Mouse (Mus musculus) limb, embryonic 14.5 days (tissue): ENCODE measurements around the gene Tnf. TPM values are rescaled to one million over a fixed set of nuclear protein-coding genes. Genes with fewer than 3 reads are reported as not detected.

Experiments
- ATAC-seq: fragments of 200-750 bp; cut with Nextera tagmentation; 2 replicates; pipeline ENCODE4 v1.8.0; 2017; ENCODE audit warnings: low read depth, moderate number of reproducible peaks, moderate TSS enrichment; ENCODE audit not compliant: low FRiP score
- DNase-seq: peaks from one replicate; pipeline ENCODE4 v3.0.0-alpha.2; 2015; ENCODE audit warnings: low spot score
- H3K27ac ChIP-seq: fragments of 300-500 bp; sonication (generic); replicated peaks from 2 replicates; pipeline ENCODE4 v1.5.1; 2014; ENCODE audit warnings: low read depth, mild to moderate bottlenecking, low read length, moderate library complexity, mixed read lengths
- H3K27me3 ChIP-seq: fragments of 300-500 bp; sonication (generic); 2 replicates; pipeline ENCODE4 v1.6.1; 2014; ENCODE audit warnings: low read length, mixed read lengths; ENCODE audit not compliant: control insufficient read depth, insufficient read depth
- H3K36me3 ChIP-seq: fragments of 300-500 bp; sonication (generic); 2 replicates; pipeline ENCODE4 v1.6.1; 2014; ENCODE audit warnings: mild to moderate bottlenecking, low read length, moderate library complexity, mixed read lengths; ENCODE audit not compliant: control insufficient read depth, insufficient read depth
- H3K4me1 ChIP-seq: fragments of 300-500 bp; sonication (generic); 2 replicates; pipeline ENCODE4 v1.6.1; 2014; ENCODE audit warnings: antibody characterized with exemption, low read length, mixed read lengths; ENCODE audit not compliant: control insufficient read depth, insufficient read depth
- H3K4me2 ChIP-seq: fragments of 300-500 bp; sonication (generic); replicated peaks from 2 replicates; pipeline ENCODE4 v1.6.1; 2014; ENCODE audit warnings: low read depth, mild to moderate bottlenecking, low read length, moderate library complexity; ENCODE audit not compliant: severe bottlenecking
- H3K4me3 ChIP-seq: fragments of 300-500 bp; sonication (generic); replicated peaks from 2 replicates; pipeline ENCODE4 v1.5.1; 2014; ENCODE audit warnings: low read length
- H3K9ac ChIP-seq: fragments of 300-500 bp; sonication (generic); 2 replicates; pipeline ENCODE4 v1.6.1; 2014; ENCODE audit warnings: mild to moderate bottlenecking, low read depth, low read length, moderate library complexity; ENCODE audit not compliant: severe bottlenecking
- H3K9me3 ChIP-seq: fragments of 300-500 bp; sonication (generic); 2 replicates; pipeline ENCODE4 v1.6.1; 2016; ENCODE audit warnings: low read length; ENCODE audit not compliant: control insufficient read depth
- POLR2A ChIP-seq: fragments of 200-500 bp; IDR thresholded peaks from 2 replicates; pipeline ENCODE4 v1.8.0; 2012; ENCODE audit warnings: inconsistent platforms, mild to moderate bottlenecking, moderate library complexity, borderline replicate concordance; ENCODE audit not compliant: insufficient read depth, insufficient read length; ENCODE audit errors: extremely low read depth
- WGBS: fragments of 180-500 bp; shearing (Covaris S2); extraction: QIAGEN DNeasy Blood & Tissue Kit; methylation state at CpG from one replicate; pipeline ENCODE4 v1.1.7; 2014; 5-methylcytosine and 5-hydroxymethylcytosine counted together
- polyA plus RNA-seq, 2 experiments: library from polyadenylated mRNA; depleted of rRNA in 1 of 2; stranded (reverse) in 1 of 2; unstranded in 1 of 2; fragments of >200 nt; fragmentation: Nextera tagmentation in 1 of 2; extraction: Ambion mirVana in 1 of 2; gene quantifications; 2 replicates each; pipeline versions ENCODE4 v1.2.1 to v1.2.3; 2012 to 2014

Gene Tnf
- polyA plus RNA-seq, 2 experiments: 0.73 to 1.1 TPM

DNA sequence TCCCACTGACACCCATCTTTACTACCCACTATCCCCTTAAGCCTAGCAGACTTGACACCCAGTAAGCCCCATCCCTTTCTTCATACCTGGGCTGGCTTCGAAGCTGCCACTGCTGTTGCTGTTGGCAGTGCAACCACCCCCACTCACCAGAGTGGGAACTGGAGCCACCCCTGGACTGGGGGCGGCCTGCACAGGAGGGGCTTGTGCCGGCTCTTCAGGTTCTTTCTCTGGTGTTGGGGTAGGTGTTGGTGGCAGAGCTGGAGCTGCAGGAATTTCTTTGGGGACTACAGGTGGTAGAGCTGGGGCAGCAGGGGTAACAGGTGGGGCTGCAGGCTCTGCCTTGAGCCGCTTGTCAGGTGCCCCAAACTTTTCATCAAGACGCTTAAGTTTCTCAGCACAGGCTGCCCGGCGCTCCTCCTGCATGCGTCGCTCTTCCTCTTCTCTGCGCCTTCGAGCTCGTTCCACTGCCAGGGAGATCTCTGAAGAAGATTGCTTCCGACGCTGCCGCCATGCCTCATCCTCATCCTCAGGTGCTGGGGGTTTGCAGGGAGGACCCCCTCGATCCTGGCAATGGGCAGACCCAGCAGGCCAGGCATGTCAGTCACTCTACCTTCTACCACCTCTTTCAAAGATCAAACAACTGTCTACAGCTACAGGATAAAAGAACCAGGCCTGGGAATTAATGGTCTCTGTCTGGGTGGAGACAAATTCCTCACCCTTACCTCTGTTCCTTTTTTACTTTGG lies 42.8 kb downstream of the Tnf start:
- TF ChIP-seq POLR2A: no peak
- H3K9me3 ChIP-seq: no peaks in the 10 kb centered on the region
- ATAC-seq (no peak), DNase-seq (no peak)
- peaks cover 6% of the 10 kb centered on the region for H3K4me1 ChIP-seq
- H3K4me2 ChIP-seq: no peak overlapping the region
- H3K4me3 ChIP-seq: no peak overlapping the region
- H3K9ac ChIP-seq: no peak overlapping the region
- H3K27me3 ChIP-seq: no peaks in the 10 kb centered on the region
- H3K36me3 ChIP-seq: peaks cover 87% of the 10 kb centered on the region
- no peak overlapping the region for H3K27ac ChIP-seq
- WGBS: 94% methylated on average over 16 of the region's 16 CpGs

DNA sequence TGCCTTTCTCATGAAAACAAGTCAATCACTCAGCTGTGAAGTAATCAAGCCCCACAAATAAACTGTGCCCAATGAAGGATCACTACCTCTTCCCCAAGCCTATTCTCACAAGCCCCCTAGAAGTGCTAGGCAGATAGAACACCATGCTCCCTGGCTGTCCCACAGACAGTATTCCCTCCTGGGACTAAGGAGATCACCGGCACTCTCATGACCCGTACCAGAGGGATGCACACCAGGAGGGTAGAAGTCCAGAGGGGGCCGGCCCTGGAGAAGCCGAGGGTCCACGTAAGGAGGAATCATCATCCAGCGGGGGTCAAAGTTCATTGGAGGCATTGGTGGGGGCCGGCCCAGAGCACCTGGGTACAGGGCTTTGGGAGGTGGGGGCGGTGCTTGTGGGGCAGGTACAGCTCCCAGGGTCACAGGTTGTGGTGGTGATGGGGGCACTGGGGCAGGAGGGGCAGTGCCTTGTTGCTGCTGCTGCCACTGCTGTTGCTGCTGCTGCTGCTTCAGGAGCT lies 44.1 kb downstream of the Tnf start:
- H3K4me1 ChIP-seq: peaks cover 4% of the 10 kb centered on the region
- H3K9me3 ChIP-seq: no peaks in the 10 kb centered on the region
- WGBS: 93% methylated on average over 8 of the region's 8 CpGs
- no peak overlapping the region for H3K27ac ChIP-seq
- no peak overlapping the region for H3K4me2 ChIP-seq
- no peak for TF ChIP-seq POLR2A
- H3K36me3 ChIP-seq: peaks cover 98% of the 10 kb centered on the region
- no peak for ATAC-seq
- no peaks in the 10 kb centered on the region for H3K27me3 ChIP-seq
- H3K4me3 ChIP-seq: no peak overlapping the region
- DNase-seq: no peak
- H3K9ac ChIP-seq: no peak overlapping the region

DNA sequence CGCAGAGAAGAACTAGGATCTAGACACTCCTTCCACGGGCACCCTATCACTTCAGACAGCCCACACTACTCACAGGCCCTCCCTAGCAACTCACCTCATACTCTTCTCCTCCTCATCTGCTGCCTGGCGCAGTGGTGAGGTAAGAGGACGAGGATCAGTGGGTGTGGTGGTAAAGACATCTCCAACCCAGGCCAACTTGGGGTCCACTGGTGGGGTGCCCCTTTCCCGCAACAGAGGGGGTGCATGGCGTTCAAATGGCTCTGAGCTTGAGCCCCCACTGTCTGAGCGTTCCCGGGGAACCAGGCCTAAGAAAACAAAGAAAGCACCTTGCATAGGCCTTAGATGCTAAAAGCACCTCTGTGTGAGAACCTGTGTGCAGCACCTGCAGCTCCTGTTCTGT lies 44.6 kb downstream of the Tnf start:
- Histone ChIP-seq H3K4me3 (no peak overlapping the region), H3K9ac (no peak overlapping the region), H3K4me1 (no peaks in the 10 kb centered on the region; the same call in 1 of the 2 replicates), H3K9me3 (no peaks in the 10 kb centered on the region), H3K27me3 (no peaks in the 10 kb centered on the region), H3K36me3 (peaks cover 100% of the 10 kb centered on the region), H3K27ac (no peak overlapping the region), H3K4me2 (no peak overlapping the region)
- 95% methylated on average over 8 of the region's 8 CpGs for WGBS
- TF ChIP-seq POLR2A: no peak
- ATAC-seq (no peak), DNase-seq (no peak)

DNA sequence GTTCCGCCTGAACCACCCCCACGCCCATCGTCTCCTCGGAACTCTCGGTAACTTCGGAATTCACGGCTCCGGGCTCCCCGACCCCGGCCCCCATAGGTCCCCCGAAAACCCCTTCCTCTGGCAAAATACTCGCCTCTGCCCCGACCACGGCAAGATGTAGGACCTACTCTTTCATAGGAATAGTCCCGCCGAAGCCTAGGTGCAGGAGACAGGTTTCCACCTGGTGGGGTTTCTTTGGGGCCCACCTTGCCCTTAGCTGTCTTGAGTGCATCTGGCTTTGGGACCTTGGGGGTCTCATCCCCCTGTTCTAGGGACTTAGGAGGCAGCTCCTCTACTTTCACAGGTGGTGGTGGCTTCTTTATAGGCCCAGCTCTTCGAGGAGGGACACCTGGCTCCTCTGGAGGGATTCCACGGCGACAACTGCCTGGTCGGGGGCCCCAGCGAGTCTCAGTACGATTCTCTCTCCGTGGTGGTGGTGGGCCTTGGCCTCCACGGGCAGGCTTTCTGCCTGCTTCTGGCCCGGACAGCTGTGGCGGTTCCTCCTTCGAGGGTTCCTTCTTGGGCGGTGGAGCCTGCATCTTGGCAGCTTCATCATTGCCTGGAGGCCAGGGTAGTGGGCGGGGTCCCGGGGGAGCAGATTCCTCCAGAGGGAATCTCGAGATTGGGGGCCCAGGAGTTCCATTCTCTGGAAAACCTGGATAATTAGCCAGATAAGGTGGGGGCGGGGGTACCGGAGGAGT lies 45.2 kb downstream of the Tnf start:
- 89% methylated on average over 33 of the region's 33 CpGs for WGBS
- Histone ChIP-seq H3K4me1 (no peaks in the 10 kb centered on the region), H3K4me2 (no peak overlapping the region), H3K27ac (no peak overlapping the region), H3K36me3 (peaks cover 100% of the 10 kb centered on the region), H3K4me3 (no peak overlapping the region), H3K9ac (no peak overlapping the region), H3K27me3 (no peaks in the 10 kb centered on the region), H3K9me3 (no peaks in the 10 kb centered on the region)
- TF ChIP-seq POLR2A: no peak
- no peak for DNase-seq
- no peak for ATAC-seq

DNA sequence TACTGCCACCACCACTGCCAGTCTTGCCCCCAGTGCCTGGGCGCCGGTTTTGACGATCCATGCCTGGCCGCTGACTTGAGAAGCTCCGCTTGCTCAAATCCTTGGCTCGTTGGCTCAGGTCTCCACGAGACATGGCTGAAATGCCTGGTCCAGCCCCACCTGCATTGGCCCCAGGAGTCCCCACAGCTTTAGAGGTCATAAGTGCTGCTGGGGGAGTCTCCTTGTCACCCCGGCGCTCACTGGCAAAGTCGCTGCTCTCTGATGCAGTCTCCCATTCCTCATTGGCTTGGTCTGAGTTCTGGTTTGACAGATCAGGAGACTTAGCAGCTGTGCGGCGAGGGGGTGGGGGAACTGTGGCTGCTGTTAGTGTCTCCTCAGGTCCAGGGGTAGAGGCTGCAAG lies 46.4 kb downstream of the Tnf start:
- 90% methylated on average over 12 of the region's 12 CpGs for WGBS
- Histone ChIP-seq H3K9ac (no peak overlapping the region), H3K4me3 (no peak overlapping the region)

More for the DNA sequence above, 46.4 kb downstream of the Tnf start:
- Histone ChIP-seq H3K27ac (no peak overlapping the region), H3K4me1 (no peaks in the 10 kb centered on the region), H3K9me3 (no peaks in the 10 kb centered on the region), H3K4me2 (no peak overlapping the region), H3K36me3 (peaks cover 99% of the 10 kb centered on the region), H3K27me3 (no peaks in the 10 kb centered on the region)
- no peak for TF ChIP-seq POLR2A
- DNase-seq: no peak
- no peak for ATAC-seq
